Mouse (Mus musculus) liver, embryonic 14.5 days (tissue): ENCODE data around the gene Gm20683. TPM values are rescaled to one million over a fixed set of nuclear protein-coding genes. Genes with fewer than 3 reads are reported as not detected.

Experiments
- ATAC-seq: fragments of 200-750 bp; cut with Nextera tagmentation; 2 replicates; pipeline ENCODE4 v1.8.0; 2017; ENCODE audit warnings: moderate number of reproducible peaks, mild to moderate bottlenecking, moderate library complexity; ENCODE audit not compliant: insufficient read depth
- DNase-seq, 3 experiments: peaks; one replicate each; pipeline ENCODE4 v3.0.0-alpha.2; 2012 to 2013; ENCODE audit warnings: low read depth in 3 of 3, low spot score in 3 of 3
- H3K27ac ChIP-seq: fragments of 300-500 bp; sonication (generic); 2 replicates; pipeline ENCODE4 v1.5.1; 2014; ENCODE audit warnings: moderate library complexity, mild to moderate bottlenecking, control low read depth, inconsistent platforms
- H3K27me3 ChIP-seq: fragments of 300-500 bp; sonication (generic); 2 replicates; pipeline ENCODE4 v1.6.1; 2014; ENCODE audit warnings: mild to moderate bottlenecking, low read length, moderate library complexity; ENCODE audit not compliant: control insufficient read depth, insufficient read depth
- H3K36me3 ChIP-seq: fragments of 300-500 bp; sonication (generic); replicated peaks from 2 replicates; pipeline ENCODE4 v1.6.1; 2014; ENCODE audit warnings: low read depth; ENCODE audit not compliant: control insufficient read depth, insufficient read depth
- H3K4me1 ChIP-seq, 2 experiments: fragments of 200-500 bp in 1 of 2; fragments of 300-500 bp in 1 of 2; sonication (generic) in 1 of 2; replicated peaks; 2 replicates each; pipeline ENCODE4 v1.6.1; 2012 to 2014; ENCODE audit warnings: antibody characterized with exemption in 1 of 2, inconsistent platforms in 1 of 2, low read length in 1 of 2; ENCODE audit not compliant: control insufficient read depth in 2 of 2, insufficient read depth in 2 of 2
- H3K4me2 ChIP-seq: fragments of 300-500 bp; sonication (generic); 2 replicates; pipeline ENCODE4 v1.6.1; 2014; ENCODE audit warnings: low read depth, mild to moderate bottlenecking, control low read depth, moderate library complexity
- H3K4me3 ChIP-seq, 2 experiments: fragments of 200-500 bp in 1 of 2; fragments of 300-500 bp in 1 of 2; sonication (generic) in 1 of 2; 2 replicates each; pipeline ENCODE4 v1.5.1; 2012 to 2014; ENCODE audit warnings: low read depth in 2 of 2, low read length in 2 of 2, mild to moderate bottlenecking in 2 of 2, control low read depth in 1 of 2, inconsistent platforms in 1 of 2, moderate library complexity in 1 of 2; ENCODE audit not compliant: insufficient read depth in 1 of 2
- H3K9ac ChIP-seq: fragments of 300-500 bp; sonication (generic); replicated peaks from 2 replicates; pipeline ENCODE4 v1.6.1; 2014; ENCODE audit warnings: mild to moderate bottlenecking, control low read depth, moderate library complexity
- H3K9me3 ChIP-seq: fragments of 300-500 bp; sonication (generic); 2 replicates; pipeline ENCODE4 v1.6.1; 2016; ENCODE audit warnings: low read length, mixed read lengths; ENCODE audit not compliant: control insufficient read depth
- CTCF ChIP-seq: IDR thresholded peaks from 2 replicates; pipeline ENCODE4 v1.5.1; 2016; ENCODE audit warnings: antibody characterized with exemption, low read depth, control low read depth
- EP300 ChIP-seq: IDR thresholded peaks from 2 replicates; pipeline ENCODE4 v1.6.1; 2016; ENCODE audit warnings: antibody characterized with exemption, low read depth
- WGBS: fragments of 180-500 bp; shearing (Covaris S2); extraction: QIAGEN DNeasy Blood & Tissue Kit; methylation state at CpG from one replicate; pipeline ENCODE4 v1.1.7; 2014; ENCODE audit not compliant: insufficient replicate concordance; 5-methylcytosine and 5-hydroxymethylcytosine counted together
- polyA plus RNA-seq, 2 experiments: library from polyadenylated mRNA; depleted of rRNA in 1 of 2; stranded (reverse) in 1 of 2; unstranded in 1 of 2; fragments of >200 nt; fragmentation: Nextera tagmentation in 1 of 2; extraction: Ambion mirVana in 1 of 2; gene quantifications; 2 replicates each; pipeline versions ENCODE4 v1.2.1 to v1.2.3; 2012 to 2014

Gm20683 gene
- polyA plus RNA-seq, 2 experiments = 3.3 TPM; not detected in 1

DNA sequence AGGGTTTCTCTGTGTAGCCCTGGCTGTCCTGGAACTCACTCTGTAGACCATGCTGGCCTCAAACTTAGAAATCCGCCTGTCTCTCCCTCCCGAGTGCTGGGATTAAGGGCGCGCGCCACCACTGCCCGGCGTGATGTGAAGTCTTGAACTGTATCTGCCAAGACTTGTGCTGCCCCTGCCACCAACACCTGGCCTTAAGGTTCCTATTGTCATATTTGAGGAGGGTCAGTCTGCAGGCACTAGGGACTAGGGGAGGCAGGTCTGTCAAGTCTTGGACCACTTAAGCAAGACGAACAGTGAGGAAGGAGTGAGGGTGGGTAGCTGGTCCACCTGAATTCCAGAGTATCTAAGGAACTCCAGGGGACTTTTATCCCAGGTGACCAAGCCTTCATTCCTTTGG, 27.9 kb upstream of the Gm20683 start:
- H3K36me3 ChIP-seq = no peaks in the 10 kb centered on the region; the same call in 1 of the 2 replicates
- H3K4me2 ChIP-seq = no peak overlapping the region
- H3K9ac ChIP-seq = no peak overlapping the region
- no peak overlapping the region for H3K27ac ChIP-seq
- no peaks in the 10 kb centered on the region for H3K27me3 ChIP-seq
- H3K4me3 ChIP-seq = no peak overlapping the region
- no peaks in the 10 kb centered on the region for H3K9me3 ChIP-seq
- WGBS = 87% methylated on average over 8 of the region's 8 CpGs
- DNase-seq = no peak
- no peak for ATAC-seq
- H3K4me1 ChIP-seq = peaks cover 0 to 22% of the 10 kb centered on the region in 2 experiments; a peak in 3 of 4 replicates
- TF ChIP-seq EP300 (no peak), CTCF (no peak)

DNA sequence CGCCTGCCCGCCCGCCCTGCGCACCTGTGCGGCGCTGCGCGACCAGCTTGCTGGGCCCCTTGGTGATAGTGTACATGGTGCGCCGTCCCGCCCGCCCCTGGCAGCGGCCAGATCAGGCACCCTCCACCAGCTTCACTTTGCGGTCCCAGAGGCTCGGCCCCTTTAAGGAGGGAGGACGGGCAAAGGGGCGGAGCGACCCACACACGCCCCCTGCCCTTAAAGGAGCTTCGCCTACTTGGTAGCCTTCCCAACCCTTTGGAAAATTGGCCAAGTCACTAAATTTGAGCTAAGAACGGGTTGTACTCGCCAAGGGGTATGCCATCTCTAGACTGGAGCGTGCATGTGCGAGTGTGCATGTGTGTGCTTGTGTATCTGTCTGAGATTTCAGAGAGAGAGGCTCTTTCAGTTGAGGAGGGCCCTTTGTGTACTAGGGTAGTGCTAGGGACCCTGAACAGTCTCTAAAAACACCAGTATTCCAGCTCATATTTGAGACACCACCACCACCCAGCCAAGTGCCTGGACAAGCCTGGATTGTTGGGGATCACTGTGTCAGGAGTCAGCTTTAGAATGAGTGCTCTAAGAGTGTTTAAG, 27.1 kb upstream of the Gm20683 start, which contains the start of gene Mcrip2:
Gene Mcrip2, minus strand, starts transcription at position 164 of the 591 bp plus-strand sequence.
- Histone ChIP-seq H3K9ac (peak within 1 kb of the TSS; percentile 60), H3K4me1 (peaks cover 0 to 15% of the 10 kb centered on the region in 2 experiments; a peak in 3 of 4 replicates), H3K36me3 (no peaks in the 10 kb centered on the region; the same call in 1 of the 2 replicates), H3K9me3 (no peaks in the 10 kb centered on the region), H3K4me3 (peak within 1 kb of the TSS; percentile 54 to 77), H3K27ac (peak within 1 kb of the TSS; percentile 32), H3K4me2 (peak within 1 kb of the TSS; percentile 85), H3K27me3 (no peaks in the 10 kb centered on the region)
- TF ChIP-seq EP300 (no peak), CTCF (0 out of 2 replicates have a peak, but pooled peaks have one; percentile 7)
- peak; percentile 76 for ATAC-seq
- WGBS = under 1% methylated on average over 24 of the region's 24 CpGs
- no peak for DNase-seq

GRCm38 (mm10) chr17:25867836-25868600, 26.5 kb upstream of the Gm20683 start:
- peaks cover 0 to 15% of the 10 kb centered on the region in 2 experiments; a peak in 3 of 4 replicates for H3K4me1 ChIP-seq
- under 1% methylated on average over 42 of the region's 42 CpGs for WGBS
- H3K27me3 ChIP-seq = no peaks in the 10 kb centered on the region
- no peaks in the 10 kb centered on the region for H3K9me3 ChIP-seq
- peak; percentile 63 for ATAC-seq
- H3K36me3 ChIP-seq = no peaks in the 10 kb centered on the region; the same call in 1 of the 2 replicates
- peak overlapping the region; percentile 85 for H3K4me2 ChIP-seq
- H3K4me3 ChIP-seq = peak overlapping the region; percentile 54 to 77
- no peak for TF ChIP-seq CTCF
- TF ChIP-seq EP300 = no peak
- H3K27ac ChIP-seq = peak overlapping the region; percentile 32
- no peak for DNase-seq
- H3K9ac ChIP-seq = peak overlapping the region; percentile 60

DNA sequence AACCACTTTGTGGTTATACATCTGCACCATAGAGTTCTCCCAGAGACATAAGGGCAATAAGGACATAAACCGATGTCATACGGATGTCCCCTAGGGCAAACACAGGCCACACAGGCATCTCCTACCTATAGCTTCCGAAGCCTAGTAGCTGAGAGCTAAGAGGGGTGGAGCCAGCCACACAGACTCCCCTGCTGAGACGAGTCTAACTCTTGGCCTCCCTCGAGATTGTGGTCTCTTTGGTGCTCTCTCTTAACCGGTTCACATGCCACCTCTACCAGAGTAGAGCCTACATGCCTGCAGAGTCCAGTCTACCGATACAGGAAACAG, 25.9 kb upstream of the Gm20683 start:
- 4% methylated on average over 7 of the region's 7 CpGs for WGBS
- Histone ChIP-seq H3K36me3 (no peaks in the 10 kb centered on the region; the same call in 1 of the 2 replicates), H3K4me1 (peaks cover 0 to 15% of the 10 kb centered on the region in 2 experiments; a peak in 3 of 4 replicates), H3K9ac (peak overlapping the region; percentile 60), H3K4me2 (peak overlapping the region; percentile 85), H3K27me3 (no peaks in the 10 kb centered on the region), H3K4me3 (peak overlapping the region; percentile 54 to 77), H3K27ac (peak overlapping the region; percentile 32), H3K9me3 (no peaks in the 10 kb centered on the region)
- no peak for TF ChIP-seq EP300
- no peak for TF ChIP-seq CTCF
- DNase-seq (no peak), ATAC-seq (peak; percentile 41)

GRCm38 (mm10) chr17:25866172-25866571, 24.6 kb upstream of the Gm20683 start:
- DNase-seq = no peak
- Histone ChIP-seq H3K27ac (no peak overlapping the region), H3K36me3 (no peaks in the 10 kb centered on the region; the same call in 1 of the 2 replicates), H3K9me3 (no peaks in the 10 kb centered on the region), H3K4me3 (no peak overlapping the region), H3K9ac (no peak overlapping the region), H3K4me1 (peaks cover 8 to 21% of the 10 kb centered on the region in 2 experiments), H3K4me2 (no peak overlapping the region), H3K27me3 (no peaks in the 10 kb centered on the region)
- ATAC-seq = no peak
- no peak for TF ChIP-seq EP300
- no peak for TF ChIP-seq CTCF
- WGBS = 78% methylated on average over 3 of the region's 3 CpGs
